Mouse (Mus musculus): ENCODE data around the gene Pde6c. TPM values are rescaled to one million over a fixed set of nuclear protein-coding genes. Genes with fewer than 3 reads are reported as not detected.
A peak's percentile ranks its signal among the peaks of the same experiment; 100 is the strongest.

The Pde6c gene
- polyA plus RNA-seq, 1 experiment from 2014 or later, result not detected

DNA sequence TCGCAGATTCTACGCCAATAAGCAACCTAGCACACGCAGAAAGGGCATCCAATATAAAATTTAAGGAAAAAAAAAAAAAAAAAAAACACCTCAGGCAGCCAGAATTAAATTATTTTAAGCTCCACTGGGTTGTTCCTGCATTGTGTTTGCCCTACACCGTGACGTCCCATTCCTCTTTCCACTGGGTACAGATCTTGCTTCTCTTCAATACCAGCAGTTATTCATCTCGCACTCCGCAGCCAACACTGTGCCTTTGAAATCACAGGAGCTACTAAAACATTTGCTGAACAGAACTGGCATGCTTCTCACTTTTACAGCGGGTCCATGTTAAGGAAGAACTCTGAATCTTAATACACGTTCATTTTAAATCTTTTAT, 92.1 kb downstream of the Pde6c start:
- H3K4me3 ChIP-seq (ENCODE audit: control insufficient read depth in 1 of 2, insufficient read depth in 1 of 2, low read depth in 1 of 2, low read length in 2 of 2), result peak overlapping the region; percentile 76 to 77
- peak overlapping the region; percentile 84 for H3K4me2 ChIP-seq (ENCODE audit: low read length)
- H3K27ac ChIP-seq (replicated peaks in 1 of 2; ENCODE audit: control insufficient read depth in 1 of 2, insufficient read depth in 1 of 2, low read depth in 2 of 2, low read length in 2 of 2), result peak overlapping the region in 1 of 2 experiments; percentile 88; a peak in 1 of 4 replicates
- peaks cover 0 to 8% of the 10 kb centered on the region in 2 experiments; a peak in 2 of 4 replicates for H3K4me1 ChIP-seq (ENCODE audit: control insufficient read depth in 2 of 2, insufficient read depth in 2 of 2, low read length in 2 of 2)
- peaks cover 2% of the 10 kb centered on the region; the same call in 1 of the 2 replicates for H3K36me3 ChIP-seq (ENCODE audit: control insufficient read depth, insufficient read depth, low read length)
- peak overlapping the region; percentile 81 for H3K9ac ChIP-seq (ENCODE audit: low read length)
- ATAC-seq (ENCODE audit: insufficient number of reproducible peaks, insufficient read depth, low FRiP score, low read depth), result no peak
- WGBS, result 17% methylated on average over 9 of the region's 9 CpGs
- H3K9me3 ChIP-seq (ENCODE audit: control insufficient read depth, low read length), result peaks cover 3% of the 10 kb centered on the region; the same call in 1 of the 2 replicates
- H3K27me3 ChIP-seq (ENCODE audit: control insufficient read depth, insufficient read depth, low read length), result no peaks in the 10 kb centered on the region

DNA sequence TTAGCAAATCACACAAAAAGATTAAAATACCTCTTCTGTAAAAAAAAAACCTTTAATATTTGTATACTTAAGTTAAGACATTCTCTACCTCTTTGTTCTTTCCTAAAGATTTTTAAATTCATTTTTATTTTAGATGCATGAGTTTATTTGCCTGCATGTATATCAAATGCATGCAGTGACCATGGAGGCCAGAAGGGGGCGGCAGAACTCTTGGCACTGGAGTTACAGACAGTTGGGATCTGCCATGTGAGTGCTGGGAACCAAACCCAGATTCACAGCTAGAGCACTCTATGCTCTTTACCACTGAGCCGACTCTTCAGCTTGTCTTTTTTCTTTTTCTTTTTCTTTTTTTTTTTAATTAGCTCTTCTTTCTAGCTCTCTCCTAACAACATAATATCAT, 96.1 kb downstream of the Pde6c start:
- no peaks in the 10 kb centered on the region for H3K36me3 ChIP-seq (ENCODE audit: control insufficient read depth, insufficient read depth, low read length)
- no peaks in the 10 kb centered on the region for H3K27me3 ChIP-seq (ENCODE audit: control insufficient read depth, insufficient read depth, low read length)
- H3K4me3 ChIP-seq (ENCODE audit: control insufficient read depth in 1 of 2, insufficient read depth in 1 of 2, low read depth in 1 of 2, low read length in 2 of 2), result no peak overlapping the region
- 45% methylated on average over 2 of the region's 2 CpGs for WGBS
- H3K4me1 ChIP-seq (ENCODE audit: control insufficient read depth in 2 of 2, insufficient read depth in 2 of 2, low read length in 2 of 2), result 0 out of 4 replicates have a peak, but pooled peaks cover 0 to 3% of the 10 kb centered on the region in 2 experiments
- H3K9ac ChIP-seq (ENCODE audit: low read length), result no peak overlapping the region
- no peak overlapping the region for H3K27ac ChIP-seq (replicated peaks in 1 of 2; ENCODE audit: control insufficient read depth in 1 of 2, insufficient read depth in 1 of 2, low read depth in 2 of 2, low read length in 2 of 2)
- ATAC-seq (ENCODE audit: insufficient number of reproducible peaks, insufficient read depth, low FRiP score, low read depth), result no peak
- H3K4me2 ChIP-seq (ENCODE audit: low read length), result no peak overlapping the region
- H3K9me3 ChIP-seq (ENCODE audit: control insufficient read depth, low read length), result peaks cover 3% of the 10 kb centered on the region; the same call in 1 of the 2 replicates

DNA sequence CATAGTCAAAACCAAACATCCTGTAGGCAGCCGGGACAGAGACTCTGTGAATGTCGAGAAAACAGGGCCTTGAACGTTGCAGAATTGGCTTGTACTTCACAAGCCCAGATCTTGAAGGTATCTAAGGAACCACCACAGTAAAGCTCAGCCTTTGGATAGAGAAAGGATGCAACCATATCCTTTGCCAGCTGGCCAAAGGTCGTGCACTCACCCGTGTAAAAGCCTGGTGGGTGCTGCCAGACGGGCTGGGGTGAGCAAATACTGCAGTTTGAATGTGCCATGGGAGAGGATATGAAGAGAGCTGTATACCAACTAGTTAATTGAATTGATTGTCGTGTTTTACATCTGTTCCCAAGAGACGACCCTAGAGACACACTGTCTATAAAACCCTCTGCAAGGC, 99.5 kb downstream of the Pde6c start:
- no peaks in the 10 kb centered on the region for H3K36me3 ChIP-seq (ENCODE audit: control insufficient read depth, insufficient read depth, low read length)
- no peaks in the 10 kb centered on the region for H3K27me3 ChIP-seq (ENCODE audit: control insufficient read depth, insufficient read depth, low read length)
- no peak overlapping the region for H3K4me2 ChIP-seq (ENCODE audit: low read length)
- no peak overlapping the region for H3K9ac ChIP-seq (ENCODE audit: low read length)
- peaks cover 3% of the 10 kb centered on the region; the same call in 1 of the 2 replicates for H3K9me3 ChIP-seq (ENCODE audit: control insufficient read depth, low read length)
- 68% methylated on average over 8 of the region's 8 CpGs for WGBS
- no peaks in the 10 kb centered on the region for H3K4me1 ChIP-seq (ENCODE audit: control insufficient read depth in 2 of 2, insufficient read depth in 2 of 2, low read length in 2 of 2)
- no peak overlapping the region for H3K27ac ChIP-seq (replicated peaks in 1 of 2; ENCODE audit: control insufficient read depth in 1 of 2, insufficient read depth in 1 of 2, low read depth in 2 of 2, low read length in 2 of 2)
- H3K4me3 ChIP-seq (ENCODE audit: control insufficient read depth in 1 of 2, insufficient read depth in 1 of 2, low read depth in 1 of 2, low read length in 2 of 2), result no peak overlapping the region
- ATAC-seq (ENCODE audit: insufficient number of reproducible peaks, insufficient read depth, low FRiP score, low read depth), result no peak

DNA sequence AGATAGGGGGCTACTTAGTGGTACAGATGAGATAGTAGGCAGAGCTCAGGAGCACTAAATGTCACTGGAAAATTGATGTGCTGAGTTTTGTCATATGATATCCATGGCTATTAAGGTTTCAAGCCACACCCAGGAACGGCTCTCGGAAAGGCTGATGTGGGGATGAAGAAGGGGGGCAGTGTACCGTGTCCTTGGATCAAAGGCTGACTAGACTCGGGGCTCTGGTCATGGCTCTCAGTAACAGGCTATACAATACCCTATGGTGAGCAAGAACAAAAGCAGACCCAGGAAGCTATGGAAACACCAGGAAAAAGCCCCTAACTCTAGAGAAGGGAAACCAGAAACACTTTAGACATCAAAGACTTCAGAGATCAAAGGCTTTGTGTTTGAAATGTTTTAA, 99.9 kb downstream of the Pde6c start:
- ATAC-seq (ENCODE audit: insufficient number of reproducible peaks, insufficient read depth, low FRiP score, low read depth), result no peak
- Histone ChIP-seq H3K36me3 (ENCODE audit: control insufficient read depth, insufficient read depth, low read length) (no peaks in the 10 kb centered on the region), H3K4me3 (ENCODE audit: control insufficient read depth in 1 of 2, insufficient read depth in 1 of 2, low read depth in 1 of 2, low read length in 2 of 2) (no peak overlapping the region), H3K9me3 (ENCODE audit: control insufficient read depth, low read length) (peaks cover 3% of the 10 kb centered on the region; the same call in 1 of the 2 replicates), H3K9ac (ENCODE audit: low read length) (no peak overlapping the region), H3K4me2 (ENCODE audit: low read length) (no peak overlapping the region), H3K27me3 (ENCODE audit: control insufficient read depth, insufficient read depth, low read length) (no peaks in the 10 kb centered on the region), H3K27ac (replicated peaks in 1 of 2; ENCODE audit: control insufficient read depth in 1 of 2, insufficient read depth in 1 of 2, low read depth in 2 of 2, low read length in 2 of 2) (no peak overlapping the region), H3K4me1 (ENCODE audit: control insufficient read depth in 2 of 2, insufficient read depth in 2 of 2, low read length in 2 of 2) (no peaks in the 10 kb centered on the region)
- 53% methylated on average over 4 of the region's 4 CpGs for WGBS

Other genes with a start within 250 kb of the Pde6c start
- gene Myof, start 89.2 kb upstream of the Pde6c start, polyA plus RNA-seq (2014; fragmentation: Nextera tagmentation; extraction: Ambion mirVana), result 5.3 and 5.5 TPM in 2 replicates
- 28.3 and 28.4 TPM in 2 replicates for gene Cep55, start 77.8 kb upstream of the Pde6c start, polyA plus RNA-seq (2014; fragmentation: Nextera tagmentation; extraction: Ambion mirVana)
- not detected in 2 replicates for gene Ffar4, start 35.7 kb upstream of the Pde6c start, polyA plus RNA-seq (2014; fragmentation: Nextera tagmentation; extraction: Ambion mirVana)
- gene Rbp4, start 7.5 kb upstream of the Pde6c start, polyA plus RNA-seq (2014; fragmentation: Nextera tagmentation; extraction: Ambion mirVana), result 0.77 and 0.81 TPM in 2 replicates
- 25.8 and 27.3 TPM in 2 replicates for gene Fra10ac1, start 91.4 kb downstream of the Pde6c start, polyA plus RNA-seq (2014; fragmentation: Nextera tagmentation; extraction: Ambion mirVana)
- gene Lgi1, start 131.8 kb downstream of the Pde6c start, polyA plus RNA-seq (2014; fragmentation: Nextera tagmentation; extraction: Ambion mirVana), result 0.14 TPM in 1 of 2 replicates, not detected in the other